Mouse (Mus musculus) neural tube, embryonic 10.5 days (tissue): ENCODE data around the gene Crim1.

ENCODE experiments used
- DNase-seq: peaks from one replicate; pipeline ENCODE4 v3.0.0-alpha.2; 2017; ENCODE audit warnings: low spot score; ENCODE audit errors: extremely low spot score

Crim1 gene

DNA sequence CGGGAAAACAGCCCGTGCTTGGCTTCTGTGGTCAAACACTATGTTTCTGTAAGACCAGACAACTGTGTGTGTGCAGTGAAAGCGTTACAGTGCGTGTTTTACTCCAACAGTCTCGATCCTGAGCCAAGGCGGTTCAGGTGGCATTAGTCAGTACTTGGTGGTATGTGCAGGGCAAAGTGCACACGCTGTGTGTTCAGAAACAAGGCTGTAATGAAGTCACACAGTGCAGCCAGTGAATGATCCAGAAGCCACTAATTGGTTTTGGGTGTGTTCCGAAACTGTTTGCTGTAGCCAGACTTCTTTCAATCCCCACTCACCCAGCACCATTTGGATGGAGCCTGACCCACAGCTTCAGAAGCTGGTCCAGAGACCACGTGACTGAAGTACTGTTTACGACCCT is 208.3 kb downstream of the Crim1 start:
- no peak for DNase-seq

DNA sequence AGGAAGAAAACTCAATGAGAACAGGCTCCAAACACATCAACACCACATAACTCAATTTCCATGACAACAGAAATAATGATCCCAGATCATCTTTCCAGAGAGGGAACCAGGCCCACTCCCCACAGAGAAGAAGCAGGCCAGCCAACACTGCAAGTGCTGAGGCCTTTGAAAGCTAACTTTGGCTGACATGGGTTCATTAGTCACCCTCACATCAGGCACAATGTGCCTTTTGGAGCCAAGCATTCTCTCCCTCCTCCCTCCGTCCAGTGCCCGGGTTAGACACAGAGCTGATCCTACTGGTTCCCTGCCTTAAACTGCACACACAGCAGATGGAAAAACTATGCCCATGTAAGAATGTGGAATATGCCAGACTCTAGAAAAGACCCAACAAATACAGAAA is 209.9 kb downstream of the Crim1 start:
- no peak for DNase-seq

DNA sequence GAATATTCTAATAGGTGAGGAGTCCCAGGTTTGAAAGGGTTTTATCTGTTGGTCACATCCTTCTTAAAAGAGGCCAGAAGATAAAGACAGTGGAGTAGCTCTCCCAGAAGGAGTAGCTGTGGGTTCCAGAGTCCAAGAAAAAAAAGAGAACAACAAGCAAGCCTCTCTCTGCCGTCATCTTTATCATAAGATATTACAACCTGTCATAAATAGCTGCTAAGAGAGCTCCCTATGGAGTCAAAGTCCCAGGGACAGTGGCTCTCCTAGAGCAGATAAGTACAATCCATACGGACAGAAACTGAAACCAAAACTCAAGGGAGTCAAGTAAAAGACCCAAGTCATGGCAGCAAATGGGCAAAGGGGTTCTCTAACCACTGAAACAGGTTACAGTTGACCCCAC is 215.2 kb downstream of the Crim1 start:
- DNase-seq, result no peak

DNA sequence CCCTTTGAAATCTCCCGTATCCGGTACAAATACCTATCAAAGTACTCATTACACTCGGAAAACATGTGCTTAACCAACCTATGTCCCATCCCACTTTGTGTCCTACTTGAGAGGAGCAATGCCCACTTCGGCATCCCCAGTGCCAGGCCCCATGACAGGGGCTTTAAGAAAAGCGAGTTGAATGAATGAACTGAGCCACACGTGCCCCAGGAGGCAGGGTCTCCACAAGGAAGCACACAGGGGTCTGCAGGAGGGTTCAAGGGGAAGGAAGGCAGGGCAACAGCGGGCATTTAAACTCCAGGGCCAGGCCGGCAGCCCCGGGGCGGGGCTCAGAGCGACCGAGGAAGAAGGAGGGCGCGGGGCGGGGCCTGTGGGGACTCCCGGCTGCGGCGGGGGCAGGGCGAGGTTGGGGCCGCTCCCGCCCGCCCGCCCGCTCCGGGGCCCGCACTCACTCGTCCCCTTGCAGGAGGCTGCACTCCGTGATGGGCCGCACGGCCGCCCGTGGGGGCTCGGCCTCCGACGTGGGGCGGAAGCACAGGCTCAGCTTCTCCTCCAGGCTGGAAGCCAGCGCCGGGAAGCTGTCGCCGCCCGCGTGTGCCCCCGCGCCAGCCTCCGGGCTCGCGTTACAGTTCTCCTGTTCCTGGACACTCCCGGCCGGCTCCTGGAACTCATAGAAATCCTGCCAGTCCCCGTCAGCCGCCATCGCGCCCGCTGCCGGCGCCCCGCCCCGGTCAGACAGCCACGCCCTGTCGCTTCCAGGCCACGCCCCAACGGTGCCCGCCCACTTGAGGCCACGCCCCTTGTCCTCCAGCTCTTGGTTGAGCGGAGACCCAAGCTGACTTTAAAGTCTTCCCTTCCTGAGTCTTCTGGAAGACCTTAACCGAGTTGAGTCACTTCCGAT is 217.6 kb downstream of the Crim1 start, which contains the start of gene Fez2:
TSS of gene Fez2 (minus strand) at position 772 of the 901 bp plus-strand sequence.
- peak; percentile 94 for DNase-seq

DNA sequence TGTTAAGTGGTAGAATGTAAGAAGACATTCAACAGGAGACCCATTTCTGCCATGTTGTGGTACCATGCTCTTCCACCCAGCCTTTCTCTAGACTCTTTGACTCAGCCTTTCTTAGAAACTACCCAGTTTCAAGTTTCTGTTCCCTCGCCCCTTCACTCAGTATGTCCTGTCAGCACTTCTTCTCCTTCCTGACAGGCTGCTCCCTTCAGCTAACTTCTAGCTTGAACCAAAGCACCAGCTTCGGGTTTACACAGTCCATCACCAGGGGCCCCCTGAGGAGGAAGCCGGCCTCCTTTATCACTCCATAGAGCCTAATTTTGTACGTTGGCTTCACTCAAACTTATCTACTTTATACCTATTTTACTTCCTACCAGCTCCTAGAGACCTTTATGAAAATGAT is 219.2 kb downstream of the Crim1 start:
- no peak for DNase-seq

DNA sequence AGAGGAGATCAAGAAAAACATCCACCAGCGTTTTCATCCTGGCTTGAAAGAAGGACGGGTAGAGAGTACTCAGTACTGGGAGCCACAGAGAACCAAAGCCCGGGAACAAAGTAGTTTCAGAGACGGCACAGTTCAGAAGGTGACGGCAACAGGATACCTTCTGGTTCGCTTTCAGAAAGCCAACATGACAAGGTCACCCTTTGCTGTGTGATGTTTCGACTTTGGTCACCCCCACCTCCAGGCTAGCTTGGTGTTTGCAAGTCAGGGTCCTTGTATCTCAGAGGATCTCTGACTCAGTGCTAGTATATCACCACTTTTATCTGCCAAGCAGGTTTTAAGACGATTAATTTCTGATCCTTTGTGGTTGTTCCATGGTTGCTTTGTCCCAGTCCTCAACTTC is 225.0 kb downstream of the Crim1 start:
- no peak for DNase-seq
